Mouse (Mus musculus): ENCODE measurements around the gene Galnt7. TPM values are rescaled to one million over a fixed set of nuclear protein-coding genes. Genes with fewer than 3 reads are reported as not detected.
A peak's percentile ranks its signal among the peaks of the same experiment; 100 is the strongest.

Galnt7 gene
- polyA plus RNA-seq, 1 experiment, result 0.96 TPM

- Histone ChIP-seq H3K4me1 (peaks cover 55% of the 10 kb centered on the region), H3K36me3 (replicated peaks; ENCODE audit: low read length) (peaks cover 34% of the 10 kb centered on the region), H3K9me3 (no peaks in the 10 kb centered on the region), H3K27me3 (replicated peaks) (no peaks in the 10 kb centered on the region), H3K4me3 (replicated peaks) (peak overlapping the region; percentile 96)
- no peak for TF ChIP-seq FLI1 (IDR thresholded peaks at IDR 0.05; ENCODE audit: low read length)
- no peak for TF ChIP-seq GATA1 (IDR thresholded peaks at IDR 0.05; ENCODE audit: borderline replicate concordance, low read length)
Measured at GRCm38 (mm10) chr8:57651689-57652455, 960 bp downstream of the Galnt7 start.

- H3K4me1 ChIP-seq, result peaks cover 57% of the 10 kb centered on the region
- TF ChIP-seq FLI1 (IDR thresholded peaks at IDR 0.05; ENCODE audit: low read length) (no peak), GATA1 (IDR thresholded peaks at IDR 0.05; ENCODE audit: borderline replicate concordance, low read length) (no peak)
Measured at GRCm38 (mm10) chr8:57651357-57651688, 1.5 kb downstream of the Galnt7 start.

GRCm38 (mm10) chr8:57650216-57650615, 2.6 kb downstream of the Galnt7 start:
- Histone ChIP-seq H3K4me1 (peaks cover 66% of the 10 kb centered on the region), H3K27me3 (replicated peaks) (no peaks in the 10 kb centered on the region), H3K4me3 (replicated peaks) (peak overlapping the region; percentile 34)

More at GRCm38 (mm10) chr8:57651357-57651688, 1.5 kb downstream of the Galnt7 start:
- H3K9me3 ChIP-seq, result no peaks in the 10 kb centered on the region
- no peaks in the 10 kb centered on the region for H3K27me3 ChIP-seq (replicated peaks)
- peaks cover 33% of the 10 kb centered on the region for H3K36me3 ChIP-seq (replicated peaks; ENCODE audit: low read length)
- peak overlapping the region; percentile 96 for H3K4me3 ChIP-seq (replicated peaks)

GRCm38 (mm10) chr8:57647566-57647965, 5.3 kb downstream of the Galnt7 start:
- peaks cover 69% of the 10 kb centered on the region for H3K4me1 ChIP-seq
- peaks cover 47% of the 10 kb centered on the region for H3K36me3 ChIP-seq (replicated peaks; ENCODE audit: low read length)
- no peaks in the 10 kb centered on the region for H3K9me3 ChIP-seq
- no peak overlapping the region for H3K4me3 ChIP-seq (replicated peaks)
- no peak for TF ChIP-seq FLI1 (IDR thresholded peaks at IDR 0.05; ENCODE audit: low read length)
- TF ChIP-seq GATA1 (IDR thresholded peaks at IDR 0.05; ENCODE audit: borderline replicate concordance, low read length), result no peak
- no peaks in the 10 kb centered on the region for H3K27me3 ChIP-seq (replicated peaks)

More at GRCm38 (mm10) chr8:57650216-57650615, 2.6 kb downstream of the Galnt7 start:
- H3K9me3 ChIP-seq, result no peaks in the 10 kb centered on the region
- peaks cover 29% of the 10 kb centered on the region for H3K36me3 ChIP-seq (replicated peaks; ENCODE audit: low read length)
- TF ChIP-seq FLI1 (IDR thresholded peaks at IDR 0.05; ENCODE audit: low read length), result no peak
- TF ChIP-seq GATA1 (IDR thresholded peaks at IDR 0.05; ENCODE audit: borderline replicate concordance, low read length), result no peak

- TF ChIP-seq FLI1 (IDR thresholded peaks at IDR 0.05; ENCODE audit: low read length) (no peak), GATA1 (IDR thresholded peaks at IDR 0.05; ENCODE audit: borderline replicate concordance, low read length) (no peak)
- H3K4me3 ChIP-seq (replicated peaks), result no peak overlapping the region
- peaks cover 84% of the 10 kb centered on the region for H3K4me1 ChIP-seq
- H3K9me3 ChIP-seq, result no peaks in the 10 kb centered on the region
- H3K27me3 ChIP-seq (replicated peaks), result no peaks in the 10 kb centered on the region
- peaks cover 47% of the 10 kb centered on the region for H3K36me3 ChIP-seq (replicated peaks; ENCODE audit: low read length)
Measured at GRCm38 (mm10) chr8:57644281-57644680, 8.6 kb downstream of the Galnt7 start.

- TF ChIP-seq FLI1 (IDR thresholded peaks at IDR 0.05; ENCODE audit: low read length), result no peak
- no peak for TF ChIP-seq GATA1 (IDR thresholded peaks at IDR 0.05; ENCODE audit: borderline replicate concordance, low read length)
- H3K27me3 ChIP-seq (replicated peaks), result no peaks in the 10 kb centered on the region
- peaks cover 82% of the 10 kb centered on the region for H3K4me1 ChIP-seq
- H3K36me3 ChIP-seq (replicated peaks; ENCODE audit: low read length), result peaks cover 42% of the 10 kb centered on the region
- no peaks in the 10 kb centered on the region for H3K9me3 ChIP-seq
- H3K4me3 ChIP-seq (replicated peaks), result no peak overlapping the region
Measured at GRCm38 (mm10) chr8:57642722-57643121, 10.1 kb downstream of the Galnt7 start.

GRCm38 (mm10) chr8:57638925-57639324, 13.9 kb downstream of the Galnt7 start:
- Histone ChIP-seq H3K9me3 (no peaks in the 10 kb centered on the region), H3K36me3 (replicated peaks; ENCODE audit: low read length) (peaks cover 17% of the 10 kb centered on the region), H3K4me1 (peaks cover 87% of the 10 kb centered on the region), H3K27me3 (replicated peaks) (no peaks in the 10 kb centered on the region), H3K4me3 (replicated peaks) (peak overlapping the region; percentile 23)
- TF ChIP-seq FLI1 (IDR thresholded peaks at IDR 0.05; ENCODE audit: low read length) (no peak), GATA1 (IDR thresholded peaks at IDR 0.05; ENCODE audit: borderline replicate concordance, low read length) (no peak)

- Histone ChIP-seq H3K4me3 (replicated peaks) (peak overlapping the region; percentile 86), H3K27me3 (replicated peaks) (no peaks in the 10 kb centered on the region), H3K36me3 (replicated peaks; ENCODE audit: low read length) (peaks cover 13% of the 10 kb centered on the region), H3K4me1 (peaks cover 89% of the 10 kb centered on the region), H3K9me3 (no peaks in the 10 kb centered on the region)
- TF ChIP-seq FLI1 (IDR thresholded peaks at IDR 0.05; ENCODE audit: low read length) (no peak), GATA1 (IDR thresholded peaks at IDR 0.05; ENCODE audit: borderline replicate concordance, low read length) (no peak)
Measured at GRCm38 (mm10) chr8:57637599-57638280, 15.1 kb downstream of the Galnt7 start.

GRCm38 (mm10) chr8:57636698-57637097, 16.1 kb downstream of the Galnt7 start:
- H3K9me3 ChIP-seq, result no peaks in the 10 kb centered on the region
- TF ChIP-seq FLI1 (IDR thresholded peaks at IDR 0.05; ENCODE audit: low read length) (no peak), GATA1 (IDR thresholded peaks at IDR 0.05; ENCODE audit: borderline replicate concordance, low read length) (no peak)
- peaks cover 19% of the 10 kb centered on the region for H3K36me3 ChIP-seq (replicated peaks; ENCODE audit: low read length)
- peak overlapping the region; percentile 78 for H3K4me3 ChIP-seq (replicated peaks)
- H3K4me1 ChIP-seq, result peaks cover 86% of the 10 kb centered on the region
- no peaks in the 10 kb centered on the region for H3K27me3 ChIP-seq (replicated peaks)

GRCm38 (mm10) chr8:57636281-57636680, 16.6 kb downstream of the Galnt7 start:
- Histone ChIP-seq H3K4me3 (replicated peaks) (peak overlapping the region; percentile 78), H3K27me3 (replicated peaks) (no peaks in the 10 kb centered on the region), H3K9me3 (no peaks in the 10 kb centered on the region), H3K36me3 (replicated peaks; ENCODE audit: low read length) (peaks cover 23% of the 10 kb centered on the region), H3K4me1 (peaks cover 86% of the 10 kb centered on the region)
- TF ChIP-seq GATA1 (IDR thresholded peaks at IDR 0.05; ENCODE audit: borderline replicate concordance, low read length) (peak; percentile 56; the same call in 1 of the 3 replicates), FLI1 (IDR thresholded peaks at IDR 0.05; ENCODE audit: low read length) (no peak)
